ENCODE assay signal across 8 mouse cellular contexts in the genomic region with DNA sequence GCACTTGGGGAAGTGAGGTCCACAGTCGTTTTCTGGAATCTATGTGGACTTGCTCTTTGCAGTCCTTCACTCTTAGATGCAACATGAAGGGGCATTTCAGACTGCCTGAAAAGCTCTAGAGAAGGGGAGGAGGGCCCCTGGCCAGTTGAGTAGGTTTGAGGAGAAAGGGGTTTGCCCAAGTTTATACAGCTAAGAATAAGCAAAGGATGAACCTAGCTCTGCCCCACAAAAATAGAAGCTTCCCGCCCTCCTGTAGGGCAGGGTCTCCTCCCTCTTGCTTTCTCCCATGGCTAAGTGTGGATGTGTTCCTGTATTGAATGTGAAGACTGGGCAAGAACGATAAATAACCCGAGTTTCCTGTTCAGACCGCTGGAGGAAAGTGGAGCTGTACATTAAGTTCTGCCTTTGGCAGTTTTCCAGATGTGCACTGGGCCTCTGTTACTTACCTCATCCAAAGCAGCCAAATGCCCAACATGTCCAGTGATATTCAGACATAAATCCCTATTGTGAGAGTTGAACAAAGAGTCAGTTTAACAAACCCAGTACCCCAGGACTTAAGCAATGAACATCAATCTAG. TPM values are rescaled to one million over a fixed set of nuclear protein-coding genes. Genes with fewer than 3 reads are reported as not detected.
DNase-seq lines count a peak whose midpoint lies in the region; ATAC-seq and TF ChIP-seq lines count a peak whose summit lies in the region.

No protein-coding gene starts in this region.

- H3K4me1 ChIP-seq in lung, adult 2 months (ENCODE audit: control insufficient read depth, insufficient read depth, low read length), result no peaks in the 10 kb centered on the region
- peaks cover 5% of the 10 kb centered on the region for H3K4me1 ChIP-seq in forebrain, embryonic 11.5 days (replicated peaks; ENCODE audit: control insufficient read depth, insufficient read depth, low read length)
- no peaks in the 10 kb centered on the region; the same call in 1 of the 2 replicates for H3K4me1 ChIP-seq in intestine, embryonic 14.5 days (replicated peaks; ENCODE audit: control insufficient read depth, insufficient read depth, low read length)

- no peak overlapping the region for H3K27ac ChIP-seq in forebrain, embryonic 11.5 days (ENCODE audit: low read depth, low read length)
- peak overlapping the region; percentile 95 for H3K27ac ChIP-seq in intestine, embryonic 14.5 days (ENCODE audit: low read depth)

- WGBS in lung, adult 2 months, result 3% methylated on average over 5 of the region's 5 CpGs
- WGBS in forebrain, embryonic 11.5 days, result 13% methylated on average over 5 of the region's 5 CpGs
- 3% methylated on average over 5 of the region's 5 CpGs for WGBS in intestine, embryonic 14.5 days

- no peak for TF ChIP-seq POLR2A in lung, adult 2 months (IDR thresholded peaks at IDR 0.05; ENCODE audit: borderline replicate concordance, extremely low read depth, low read depth, low read length)

- DNase-seq in lung, adult 2 months, result no peak
- DNase-seq in lung, postnatal 14 days, result no peak
- no peak for DNase-seq in forebrain, embryonic 11.5 days (ENCODE audit: low spot score)
- peak; percentile 88 for DNase-seq in intestine, embryonic 14.5 days (ENCODE audit: low spot score)
- DNase-seq in right cerebral cortex, postnatal 25 days, result no peak
- DNase-seq in right cerebral cortex, postnatal 36 days (ENCODE audit: low spot score in 2 of 2), result no peak
- DNase-seq in layer of hippocampus, adult 8-10 months (ENCODE audit: low spot score in 2 of 2), result no peak

- no peaks in the 10 kb centered on the region for H3K27me3 ChIP-seq in forebrain, embryonic 11.5 days (ENCODE audit: control insufficient read depth, insufficient read depth, low read length)
- no peaks in the 10 kb centered on the region for H3K27me3 ChIP-seq in intestine, embryonic 14.5 days (replicated peaks; ENCODE audit: control insufficient read depth, insufficient read depth, low read length)

- ATAC-seq in forebrain, embryonic 11.5 days (replicated peaks; ENCODE audit: low FRiP score), result peak; percentile 34
- ATAC-seq in intestine, embryonic 14.5 days (replicated peaks; ENCODE audit: low FRiP score, low TSS enrichment, low read depth), result peak; percentile 64
- peak; percentile 60 for ATAC-seq in megakaryocyte progenitor cell, adult 5-6 weeks (replicated peaks; ENCODE audit: poor library complexity)

- peak overlapping the region; percentile 81 for H3K4me2 ChIP-seq in forebrain, embryonic 11.5 days (ENCODE audit: low read depth, low read length, severe bottlenecking)
- peak overlapping the region; percentile 72 for H3K4me2 ChIP-seq in intestine, embryonic 14.5 days (ENCODE audit: low read length)

- TF ChIP-seq CTCF in lung, adult 2 months (IDR thresholded peaks at IDR 0.05; ENCODE audit: insufficient read depth, low read length), result no peak

- no peaks in the 10 kb centered on the region for H3K9me3 ChIP-seq in forebrain, embryonic 11.5 days (ENCODE audit: control insufficient read depth, low read length)
- H3K9me3 ChIP-seq in intestine, embryonic 14.5 days (ENCODE audit: control insufficient read depth, low read length), result no peaks in the 10 kb centered on the region

- no peaks in the 10 kb centered on the region for H3K36me3 ChIP-seq in forebrain, embryonic 11.5 days (ENCODE audit: control insufficient read depth, insufficient read depth, low read length)
- no peaks in the 10 kb centered on the region for H3K36me3 ChIP-seq in intestine, embryonic 14.5 days (ENCODE audit: control insufficient read depth, insufficient read depth, low read length)

- H3K9ac ChIP-seq in forebrain, embryonic 11.5 days (ENCODE audit: low read length), result peak overlapping the region; percentile 70
- H3K9ac ChIP-seq in intestine, embryonic 14.5 days (ENCODE audit: low read length), result peak overlapping the region; percentile 75; the same call in 1 of the 2 replicates

- peak overlapping the region; percentile 25 for H3K4me3 ChIP-seq in lung, adult 2 months (replicated peaks; ENCODE audit: extremely low read depth, low read depth, low read length)
- peak overlapping the region; percentile 65 for H3K4me3 ChIP-seq in forebrain, embryonic 11.5 days (ENCODE audit: low read depth, low read length)
- H3K4me3 ChIP-seq in intestine, embryonic 14.5 days (ENCODE audit: low read depth, low read length), result peak overlapping the region; percentile 67

RNA-seq across cellular contexts. Expression of gene P3h2, which starts 0.5 kb away (rescaled TPM):
- polyA plus RNA-seq in lung, adult 2 months (2012; rRNA removed), result 4.5 and 6.0 TPM in 2 replicates
- polyA plus RNA-seq in forebrain, embryonic 11.5 days (2014; fragmentation: Nextera tagmentation; extraction: Ambion mirVana), result 3.3 and 4.7 TPM in 2 replicates
- 6.2 and 6.5 TPM in 2 replicates for polyA plus RNA-seq in intestine, embryonic 14.5 days (2014; fragmentation: Nextera tagmentation; extraction: Ambion mirVana)
- total RNA-seq in megakaryocyte progenitor cell, adult 5-6 weeks (2015), result not detected in 2 replicates
- total RNA-seq in megakaryocyte progenitor cell, adult 5-6 weeks (2017), result not detected in 2 replicates
- total RNA-seq in layer of hippocampus, adult 8-10 months (2022), result 1 to 10 TPM; 4.6 to 6.7 (median 5.3) TPM
